ENCODE assay signal across 10 mouse cellular contexts in genomic region chr17:6860067-6860466, GRCm38 (mm10).
DNase-seq lines count a peak whose midpoint lies in the region; ATAC-seq and TF ChIP-seq lines count a peak whose summit lies in the region.
"Had no signal": no experiment of that assay in that cellular context is flagged by ENCODE, and none has a peak within 500 bp of the region (broad histone marks: within the 10 kb centered on the region; RNA-seq: fewer than 3 reads in every experiment).

No protein-coding gene starts in this region.

- no peak for TF ChIP-seq POLR2A in kidney, adult 2 months (IDR thresholded peaks at IDR 0.05; ENCODE audit: low read depth, low read length)

- H3K27ac ChIP-seq in kidney, adult 2 months (ENCODE audit: insufficient read depth, low read depth, low read length) = peak overlapping the region; percentile 74; the same call in 1 of the 2 replicates
- peak overlapping the region; percentile 72 for H3K27ac ChIP-seq in embryonic facial prominence, embryonic 10.5 days (replicated peaks)
- H3K27ac ChIP-seq in hindbrain, embryonic 15.5 days (replicated peaks) = peak overlapping the region; percentile 72
- H3K27ac ChIP-seq in midbrain, embryonic 16.5 days (ENCODE audit: low read length) = peak overlapping the region; percentile 69
- H3K27ac ChIP-seq: heart, embryonic 15.5 days had no signal

- H3K4me3 ChIP-seq in kidney, adult 2 months (ENCODE audit: insufficient read depth, low read depth, low read length) = no peak overlapping the region
- H3K4me3 ChIP-seq in embryonic facial prominence, embryonic 10.5 days = no peak overlapping the region
- H3K4me3 ChIP-seq in hindbrain, embryonic 15.5 days = no peak overlapping the region
- H3K4me3 ChIP-seq in midbrain, embryonic 16.5 days (ENCODE audit: low read depth, low read length) = no peak overlapping the region
- H3K4me3 ChIP-seq: heart, embryonic 15.5 days had no signal

- no peaks in the 10 kb centered on the region for H3K36me3 ChIP-seq in kidney, adult 2 months (ENCODE audit: control insufficient read depth, insufficient read depth, low read length)
- no peaks in the 10 kb centered on the region for H3K36me3 ChIP-seq in embryonic facial prominence, embryonic 10.5 days (replicated peaks)
- H3K36me3 ChIP-seq in hindbrain, embryonic 15.5 days = no peaks in the 10 kb centered on the region
- H3K36me3 ChIP-seq in midbrain, embryonic 16.5 days (ENCODE audit: control insufficient read depth, insufficient read depth, low read length) = no peaks in the 10 kb centered on the region
- H3K36me3 ChIP-seq: heart, embryonic 15.5 days had no signal

- ATAC-seq in hindbrain, embryonic 15.5 days (ENCODE audit: low FRiP score, low read depth) = no peak
- ATAC-seq in midbrain, embryonic 16.5 days = no peak

- TF ChIP-seq CTCF in kidney, adult 2 months (conservative IDR thresholded peaks at IDR 0.05; ENCODE audit: insufficient read depth, insufficient read length, low read depth, low read length) = no peak

- no peaks in the 10 kb centered on the region for H3K27me3 ChIP-seq in kidney, adult 2 months (replicated peaks; ENCODE audit: control insufficient read depth, insufficient read depth, low read length)
- peaks cover 63% of the 10 kb centered on the region for H3K27me3 ChIP-seq in embryonic facial prominence, embryonic 10.5 days (replicated peaks; ENCODE audit: low read depth, poor library complexity, severe bottlenecking)
- no peaks in the 10 kb centered on the region for H3K27me3 ChIP-seq in hindbrain, embryonic 15.5 days
- peaks cover 3% of the 10 kb centered on the region; the same call in 1 of the 2 replicates for H3K27me3 ChIP-seq in midbrain, embryonic 16.5 days (ENCODE audit: control insufficient read depth, insufficient read depth, low read depth, low read length)

- no peak overlapping the region for H3K4me2 ChIP-seq in hindbrain, embryonic 15.5 days
- H3K4me2 ChIP-seq in midbrain, embryonic 16.5 days (ENCODE audit: low read length) = no peak overlapping the region
- H3K4me2 ChIP-seq: heart, embryonic 15.5 days; liver, embryonic 11.5 days had no signal

- no peak overlapping the region for H3K9ac ChIP-seq in hindbrain, embryonic 15.5 days
- H3K9ac ChIP-seq in midbrain, embryonic 16.5 days (ENCODE audit: low read depth, low read length) = no peak overlapping the region; the same call in 1 of the 2 replicates
- H3K9ac ChIP-seq: heart, embryonic 15.5 days had no signal

- 47% methylated on average over 4 of the region's 4 CpGs for WGBS in kidney, adult 2 months
- WGBS in embryonic facial prominence, embryonic 10.5 days = 17% methylated on average over 4 of the region's 4 CpGs
- 27% methylated on average over 4 of the region's 4 CpGs for WGBS in hindbrain, embryonic 15.5 days
- 11% methylated on average over 4 of the region's 4 CpGs for WGBS in midbrain, embryonic 16.5 days

- H3K9me3 ChIP-seq in embryonic facial prominence, embryonic 10.5 days = no peaks in the 10 kb centered on the region
- no peaks in the 10 kb centered on the region for H3K9me3 ChIP-seq in hindbrain, embryonic 15.5 days
- H3K9me3 ChIP-seq in midbrain, embryonic 16.5 days (replicated peaks; ENCODE audit: control insufficient read depth, low read length, poor library complexity, severe bottlenecking) = no peaks in the 10 kb centered on the region
- H3K9me3 ChIP-seq: heart, embryonic 15.5 days had no signal

- DNase-seq in kidney, adult 2 months = no peak
- DNase-seq in kidney, postnatal 10 days = no peak
- DNase-seq in embryonic facial prominence, embryonic 10.5 days (ENCODE audit: low spot score) = no peak
- DNase-seq in cerebellum, adult 11 months = no peak
- no peak for DNase-seq in gastrocnemius, adult 18-20 months (ENCODE audit: low spot score)
- no peak for DNase-seq in ovary, adult 18-20 months (ENCODE audit: low spot score)

- H3K4me1 ChIP-seq in kidney, adult 2 months (ENCODE audit: control insufficient read depth, insufficient read depth, low read length) = peaks cover 10% of the 10 kb centered on the region; the same call in 1 of the 2 replicates
- peaks cover 36% of the 10 kb centered on the region for H3K4me1 ChIP-seq in embryonic facial prominence, embryonic 10.5 days
- peaks cover 32% of the 10 kb centered on the region for H3K4me1 ChIP-seq in hindbrain, embryonic 15.5 days (replicated peaks)
- H3K4me1 ChIP-seq in midbrain, embryonic 16.5 days (ENCODE audit: control insufficient read depth, insufficient read depth, low read length) = peaks cover 23% of the 10 kb centered on the region
